Mouse (Mus musculus) CH12.LX (cell line): ENCODE measurements around the gene Ryr1. TPM values are rescaled to one million over a fixed set of nuclear protein-coding genes. Genes with fewer than 3 reads are reported as not detected.

Source experiments
- DNase-seq: peaks from one replicate; pipeline ENCODE4 v3.0.0-alpha.2; 2013; ENCODE audit errors: extremely low read depth
- H3K27ac ChIP-seq: 2 replicates; pipeline ENCODE4 v1.5.1; 2012; ENCODE audit warnings: low read depth, mild to moderate bottlenecking, control low read depth, moderate library complexity; ENCODE audit not compliant: insufficient read depth
- H3K27me3 ChIP-seq: replicated peaks from 2 replicates; pipeline ENCODE3; 2012; ENCODE audit warnings: inconsistent platforms
- H3K36me3 ChIP-seq, 2 experiments: replicated peaks in 1 of 2; 2 replicates each; pipeline versions ENCODE3 to v1.6.1; 2012; ENCODE audit warnings: inconsistent platforms in 1 of 2, low read length in 1 of 2, mild to moderate bottlenecking in 1 of 2, mixed read lengths in 1 of 2, moderate library complexity in 1 of 2; ENCODE audit not compliant: control insufficient read depth in 1 of 2, insufficient read depth in 1 of 2
- H3K4me1 ChIP-seq, 2 experiments: 2 replicates each; pipeline ENCODE4 v1.6.1; 2012; ENCODE audit warnings: inconsistent platforms in 1 of 2, moderate library complexity in 1 of 2; ENCODE audit not compliant: insufficient read depth in 2 of 2, control insufficient read depth in 1 of 2
- H3K4me2 ChIP-seq: 2 replicates; pipeline ENCODE4 v1.6.1; 2012; ENCODE audit warnings: low read depth, mild to moderate bottlenecking, control low read depth; ENCODE audit not compliant: poor library complexity, insufficient read depth, severe bottlenecking
- H3K4me3 ChIP-seq, 3 experiments: fragments of 150-350 bp in 1 of 3; sonication (generic) in 1 of 3; replicated peaks in 1 of 3; 2 replicates each; pipeline versions ENCODE3 to v1.5.1; 2011 to 2012; ENCODE audit warnings: low read depth in 2 of 3, low read length in 2 of 3, mild to moderate bottlenecking in 2 of 3, moderate library complexity in 2 of 3, control low read depth in 1 of 3, improper control_type of control experiment in 1 of 3, inconsistent platforms in 1 of 3, mixed read lengths in 1 of 3; ENCODE audit not compliant: poor library complexity in 1 of 3
- H3K79me2 ChIP-seq: replicated peaks from 2 replicates; pipeline ENCODE4 v1.6.1; 2012; ENCODE audit warnings: mild to moderate bottlenecking, moderate library complexity; ENCODE audit not compliant: control insufficient read depth, poor library complexity, insufficient read depth, severe bottlenecking; ENCODE audit errors: extremely low read depth
- H3K9ac ChIP-seq: 2 replicates; pipeline ENCODE4 v1.6.1; 2012; ENCODE audit warnings: low read depth, mild to moderate bottlenecking, control low read depth, moderate library complexity; ENCODE audit not compliant: insufficient read depth
- H3K9me3 ChIP-seq: replicated peaks from 2 replicates; pipeline ENCODE3; 2012; ENCODE audit warnings: low read length, inconsistent platforms, mixed read lengths
- BHLHE40 ChIP-seq: IDR thresholded peaks from 2 replicates; pipeline ENCODE4 v1.6.1; 2011; ENCODE audit warnings: mild to moderate bottlenecking, low read depth, low read length, improper control_type of control experiment
- CTCF ChIP-seq, 2 experiments: IDR thresholded peaks in 1 of 2; conservative IDR thresholded peaks in 1 of 2; 2 replicates each; pipeline ENCODE4 v1.5.1; 2011 to 2012; ENCODE audit warnings: low read depth in 2 of 2, low read length in 2 of 2, improper control_type of control experiment in 1 of 2, inconsistent platforms in 1 of 2, mild to moderate bottlenecking in 1 of 2, moderate library complexity in 1 of 2
- E2F4 ChIP-seq: IDR thresholded peaks from 2 replicates; pipeline ENCODE4 v1.6.1; 2011; ENCODE audit warnings: low read depth, low read length, improper control_type of control experiment; ENCODE audit not compliant: insufficient replicate concordance
- EP300 ChIP-seq: IDR thresholded peaks from 2 replicates; pipeline ENCODE4 v1.6.1; 2011; ENCODE audit warnings: low read length, improper control_type of control experiment
- IRF4 ChIP-seq: IDR thresholded peaks from 2 replicates; pipeline ENCODE4 v1.6.1; 2014; ENCODE audit warnings: low read depth, mild to moderate bottlenecking, inconsistent platforms, low read length, improper control_type of control experiment
- KAT2A ChIP-seq: IDR thresholded peaks from 2 replicates; pipeline ENCODE4 v1.6.1; 2012; ENCODE audit warnings: low read length, improper control_type of control experiment, inconsistent platforms; ENCODE audit not compliant: insufficient replicate concordance
- MAFK ChIP-seq: IDR thresholded peaks from 2 replicates; pipeline ENCODE4 v1.6.1; 2011; ENCODE audit warnings: low read length, improper control_type of control experiment; ENCODE audit not compliant: insufficient replicate concordance
- MAX ChIP-seq: IDR thresholded peaks from 2 replicates; pipeline ENCODE4 v1.6.1; 2011; ENCODE audit warnings: low read length, improper control_type of control experiment
- MEF2A ChIP-seq: IDR thresholded peaks from 2 replicates; pipeline ENCODE4 v1.6.1; 2014; ENCODE audit warnings: low read depth, mild to moderate bottlenecking, inconsistent platforms, low read length, improper control_type of control experiment, borderline replicate concordance
- MXI1 ChIP-seq: IDR thresholded peaks from 2 replicates; pipeline ENCODE4 v1.6.1; 2011; ENCODE audit warnings: mild to moderate bottlenecking, low read depth, low read length, improper control_type of control experiment
- MYC ChIP-seq: IDR thresholded peaks from 2 replicates; pipeline ENCODE4 v1.6.1; 2011; ENCODE audit warnings: low read depth, mild to moderate bottlenecking, improper control_type of control experiment, low read length
- RAD21 ChIP-seq: IDR thresholded peaks from 2 replicates; pipeline ENCODE4 v1.6.1; 2011; ENCODE audit warnings: low read depth, mild to moderate bottlenecking, low read length, improper control_type of control experiment, moderate library complexity
- SIN3A ChIP-seq: IDR thresholded peaks from 2 replicates; pipeline ENCODE4 v1.6.1; 2012; ENCODE audit warnings: low read length, improper control_type of control experiment, inconsistent platforms
- SMC3 ChIP-seq: IDR thresholded peaks from 2 replicates; pipeline ENCODE4 v1.6.1; 2011; ENCODE audit warnings: low read depth, low read length, improper control_type of control experiment
- TBP ChIP-seq: conservative IDR thresholded peaks from 2 replicates; pipeline ENCODE4 v1.6.1; 2011; ENCODE audit warnings: low read depth, low read length, improper control_type of control experiment
- TCF12 ChIP-seq: IDR thresholded peaks from 2 replicates; pipeline ENCODE4 v1.6.1; 2014; ENCODE audit warnings: low read depth, mild to moderate bottlenecking, inconsistent platforms, low read length, improper control_type of control experiment
- UBTF ChIP-seq: IDR thresholded peaks from 2 replicates; pipeline ENCODE4 v1.6.1; 2012; ENCODE audit warnings: low read depth, mild to moderate bottlenecking, inconsistent platforms, low read length, improper control_type of control experiment, moderate library complexity
- ZKSCAN1 ChIP-seq: IDR thresholded peaks from 2 replicates; pipeline ENCODE4 v1.6.1; 2012; ENCODE audit warnings: low read depth, inconsistent platforms, low read length, improper control_type of control experiment, borderline replicate concordance
- ZMIZ1 ChIP-seq: IDR thresholded peaks from 2 replicates; pipeline ENCODE4 v1.6.1; 2012; ENCODE audit warnings: low read depth, mild to moderate bottlenecking, inconsistent platforms, low read length, improper control_type of control experiment
- dilution Hi-C: fragments of 300-500 bp; cut with MboI; formaldehyde crosslinking; loops from 2 replicates; pipeline ENCODE4 v1.14.3; 2020; ENCODE audit warnings: low sequenced_read_pairs; ENCODE audit not compliant: extremely low pct_unique_long_range_greater_than_20kb, extremely low pct_ligation_motif_present
- in situ Hi-C: fragments of 300-500 bp; cut with MboI; formaldehyde crosslinking; loops from 3 replicates; pipeline ENCODE4 v1.14.3; 2019; ENCODE audit warnings: low sequenced_read_pairs, low pct_ligation_motif_present, low pct_unique_long_range_greater_than_20kb, mixed read lengths
- polyA plus RNA-seq: library from polyadenylated mRNA; unstranded; fragments of >175 nt; gene quantifications from 2 replicates; pipeline ENCODE4 v1.2.1, GENCODE M21; 2012; ENCODE audit warnings: low read depth; ENCODE audit not compliant: insufficient read length
- total RNA-seq, 2 experiments: library from RNA; depleted of rRNA; stranded (reverse); fragments of 300-350 nt in 1 of 2; fragments of >200 nt in 1 of 2; gene quantifications; 2 replicates each; pipeline ENCODE4 v1.2.3; 2012 to 2014

The Ryr1 gene
- total and polyA plus RNA-seq, 3 experiments = 0.43 to 1.1 (median 0.68) TPM

DNA sequence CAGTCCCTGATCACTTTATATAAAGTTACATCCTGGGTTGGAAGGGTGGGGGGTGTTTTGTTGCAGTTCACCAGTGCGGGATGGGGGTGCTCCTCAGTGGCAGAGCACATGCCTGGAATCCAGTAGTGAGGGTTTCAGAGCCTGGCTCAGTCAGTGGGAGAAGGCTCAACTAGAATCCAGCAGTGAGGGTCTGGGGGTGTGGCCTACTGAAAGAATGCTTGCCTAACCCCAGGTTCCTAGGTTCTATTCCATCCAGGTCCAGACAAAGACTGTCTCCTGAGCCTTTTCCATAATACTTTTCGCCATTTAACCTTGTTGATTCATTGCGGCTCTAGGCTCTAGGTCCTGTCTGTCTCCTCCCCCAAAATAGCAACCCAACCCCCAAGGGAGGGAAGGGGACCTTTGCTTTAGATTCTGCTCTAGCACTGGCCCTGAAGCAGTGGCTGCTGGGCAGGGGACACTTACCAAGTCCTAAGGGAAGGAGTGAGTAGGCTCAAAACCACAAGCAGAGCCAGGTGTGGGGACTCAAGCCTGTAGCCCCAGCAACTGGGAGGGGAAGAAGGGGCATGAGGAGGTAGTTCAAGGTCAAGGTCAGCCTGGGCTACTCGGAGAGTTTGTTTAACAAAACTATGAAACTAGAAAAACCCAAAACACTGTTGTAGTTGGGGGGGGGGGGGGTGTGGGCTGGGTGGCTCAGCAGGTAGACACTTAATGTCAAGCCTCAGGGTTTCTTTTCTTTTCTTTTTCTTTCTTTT is 158.1 kb downstream of the Ryr1 start:
- Histone ChIP-seq H3K9me3 (no peaks in the 10 kb centered on the region), H3K4me3 (no peak overlapping the region), H3K9ac (no peak overlapping the region), H3K4me1 (peaks cover 2 to 17% of the 10 kb centered on the region in 2 experiments; a peak in 2 of 4 replicates), H3K79me2 (no peaks in the 10 kb centered on the region), H3K4me2 (no peak overlapping the region), H3K36me3 (peaks cover 15 to 34% of the 10 kb centered on the region in 2 experiments), H3K27me3 (no peaks in the 10 kb centered on the region), H3K27ac (no peak overlapping the region)
- in situ Hi-C loops (no loop called here), dilution Hi-C loops (no loop called here)
- DNase-seq = no peak
- TF ChIP-seq CTCF (conservative IDR thresholded peaks at IDR 0.05 in 1 of 2, IDR thresholded peaks at IDR 0.05 in 1 of 2; ENCODE audit: low read depth in 2 of 2, low read length in 2 of 2) (no peak), SMC3 (no peak), SIN3A (no peak), E2F4 (no peak), EP300 (no peak), MAX (no peak), MEF2A (no peak), UBTF (no peak), TCF12 (no peak; the same call in 1 of the 2 replicates), ZKSCAN1 (no peak), MAFK (no peak), TBP (no peak), BHLHE40 (no peak), MXI1 (no peak), ZMIZ1 (no peak), MYC (no peak), RAD21 (no peak)
- TF ChIP-seq, all 38 proteins: peak for 0

GRCm38 (mm10) chr7:28966181-28966580 is 158.8 kb downstream of the Ryr1 start:
- Histone ChIP-seq H3K27me3 (no peaks in the 10 kb centered on the region), H3K4me3 (no peak overlapping the region), H3K4me1 (peaks cover 2 to 10% of the 10 kb centered on the region in 2 experiments; a peak in 2 of 4 replicates), H3K9me3 (no peaks in the 10 kb centered on the region), H3K36me3 (peaks cover 7 to 27% of the 10 kb centered on the region in 2 experiments), H3K27ac (no peak overlapping the region), H3K4me2 (no peak overlapping the region), H3K9ac (no peak overlapping the region), H3K79me2 (peaks cover 7% of the 10 kb centered on the region)
- no peak for DNase-seq
- TF ChIP-seq MYC (no peak), SMC3 (no peak), IRF4 (no peak), KAT2A (no peak)
- dilution Hi-C loops (no loop called here), in situ Hi-C loops (no loop called here)
